Mouse (Mus musculus): ENCODE measurements around the gene Rmnd5b.

DNA sequence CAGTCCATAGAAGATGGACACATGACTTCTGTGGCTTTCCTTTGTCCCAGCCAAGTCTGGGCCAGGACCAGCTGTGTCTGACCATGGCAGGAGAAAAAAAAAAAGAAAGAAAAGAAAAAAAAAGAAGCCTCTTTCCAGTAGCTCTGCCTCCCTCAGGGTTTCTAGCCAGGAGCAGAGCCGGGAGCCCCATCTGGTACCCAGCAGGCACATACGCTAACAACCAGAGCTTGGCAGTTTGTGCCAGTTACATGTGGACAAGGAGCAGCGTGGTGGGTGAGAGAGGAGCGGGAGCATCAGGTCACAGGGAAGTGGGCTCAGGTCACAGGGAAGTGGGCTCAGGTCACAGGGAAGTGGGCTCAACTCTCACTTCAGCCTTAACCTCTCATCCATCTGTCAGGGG lies 59.2 kb downstream of the Rmnd5b start:
- TF ChIP-seq CTCF (IDR thresholded peaks at IDR 0.05; ENCODE audit: low read depth) (no peak), EP300 (IDR thresholded peaks at IDR 0.05; ENCODE audit: low read depth) (no peak)
